Mouse (Mus musculus) small intestine, adult 2 months (tissue): ENCODE results near the gene Wbp1l. TPM values are rescaled to one million over a fixed set of nuclear protein-coding genes. Genes with fewer than 3 reads are reported as not detected.

Experiments used
- H3K27ac ChIP-seq: fragments of 200-500 bp; 2 replicates; pipeline ENCODE4 v1.5.1; 2012; ENCODE audit warnings: low read depth, low read length, control low read depth, inconsistent platforms; ENCODE audit not compliant: insufficient read depth
- H3K27me3 ChIP-seq: fragments of 200-500 bp; 2 replicates; pipeline ENCODE4 v1.6.1; 2012; ENCODE audit warnings: mild to moderate bottlenecking, moderate library complexity, low read length, inconsistent platforms; ENCODE audit not compliant: control insufficient read depth, insufficient read depth
- H3K36me3 ChIP-seq: fragments of 200-500 bp; 2 replicates; pipeline ENCODE4 v1.6.1; 2012; ENCODE audit warnings: mild to moderate bottlenecking, low read length, control low read depth, inconsistent platforms; ENCODE audit not compliant: control insufficient read depth, insufficient read depth
- H3K4me1 ChIP-seq: fragments of 200-500 bp; 2 replicates; pipeline ENCODE4 v1.6.1; 2012; ENCODE audit warnings: low read length, inconsistent platforms, mixed read lengths; ENCODE audit not compliant: control insufficient read depth, insufficient read depth, insufficient read length
- H3K4me3 ChIP-seq: fragments of 200-500 bp; 2 replicates; pipeline ENCODE4 v1.5.1; 2012; ENCODE audit warnings: low read depth, mild to moderate bottlenecking, control low read depth, inconsistent platforms, low read length, moderate library complexity
- CTCF ChIP-seq: fragments of 200-500 bp; IDR thresholded peaks from 2 replicates; pipeline ENCODE4 v1.5.1; 2012; ENCODE audit warnings: low read depth, mild to moderate bottlenecking, control low read depth, inconsistent platforms, low read length, moderate library complexity, mixed read lengths; ENCODE audit not compliant: insufficient replicate concordance, insufficient read length; ENCODE audit errors: extremely low read depth
- POLR2A ChIP-seq: fragments of 200-500 bp; IDR thresholded peaks from 2 replicates; pipeline ENCODE4 v1.6.1; 2012; ENCODE audit warnings: low read depth, mild to moderate bottlenecking, control low read depth, inconsistent platforms, low read length, moderate library complexity
- WGBS: fragments of 180-500 bp; shearing (Covaris S2); methylation state at CpG from one replicate; pipeline ENCODE4 v1.1.7; 2018; 5-methylcytosine and 5-hydroxymethylcytosine counted together
- polyA plus RNA-seq: library from polyadenylated mRNA; depleted of rRNA; stranded (reverse); fragments of >200 nt; gene quantifications from 2 replicates; pipeline ENCODE4 v1.2.3, GENCODE M21; 2012

The Wbp1l gene
- polyA plus RNA-seq, 1 experiment, result 42.4 TPM

GRCm38 (mm10) chr19:46621236-46622183, 22.6 kb downstream of the Wbp1l start:
- 77% methylated on average over 19 of the region's 19 CpGs for WGBS
- H3K27ac ChIP-seq, result no peak overlapping the region
- TF ChIP-seq POLR2A (no peak), CTCF (no peak)
- H3K27me3 ChIP-seq, result no peaks in the 10 kb centered on the region
- no peak overlapping the region for H3K4me3 ChIP-seq
- H3K4me1 ChIP-seq, result peaks cover 2% of the 10 kb centered on the region; the same call in 1 of the 2 replicates
- H3K36me3 ChIP-seq, result peaks cover 5% of the 10 kb centered on the region; the same call in 1 of the 2 replicates

GRCm38 (mm10) chr19:46622659-46623193, 23.8 kb downstream of the Wbp1l start:
- TF ChIP-seq CTCF (no peak), POLR2A (no peak)
- 64% methylated on average over 12 of the region's 12 CpGs for WGBS
- peak overlapping the region; percentile 38 for H3K27ac ChIP-seq
- peaks cover 2% of the 10 kb centered on the region; the same call in 1 of the 2 replicates for H3K4me1 ChIP-seq
- peaks cover 5% of the 10 kb centered on the region; the same call in 1 of the 2 replicates for H3K36me3 ChIP-seq
- H3K4me3 ChIP-seq, result no peak overlapping the region
- H3K27me3 ChIP-seq, result no peaks in the 10 kb centered on the region

GRCm38 (mm10) chr19:46623194-46623667, 24.3 kb downstream of the Wbp1l start:
- H3K27ac ChIP-seq, result peak overlapping the region; percentile 39
- WGBS, result 60% methylated on average over 16 of the region's 16 CpGs
- TF ChIP-seq CTCF, result no peak
- no peak for TF ChIP-seq POLR2A
- H3K27me3 ChIP-seq, result no peaks in the 10 kb centered on the region
- H3K36me3 ChIP-seq, result peaks cover 6% of the 10 kb centered on the region
- H3K4me1 ChIP-seq, result peaks cover 2% of the 10 kb centered on the region; the same call in 1 of the 2 replicates
- peak overlapping the region; percentile 42 for H3K4me3 ChIP-seq

GRCm38 (mm10) chr19:46623790-46624772, 25.2 kb downstream of the Wbp1l start:
- WGBS, result 73% methylated on average over 19 of the region's 19 CpGs
- peak overlapping the region; percentile 39; the same call in 1 of the 2 replicates for H3K27ac ChIP-seq
- no peak for TF ChIP-seq POLR2A
- TF ChIP-seq CTCF, result no peak
- peak overlapping the region; percentile 41 for H3K4me3 ChIP-seq
- peaks cover 5% of the 10 kb centered on the region for H3K36me3 ChIP-seq
- H3K27me3 ChIP-seq, result no peaks in the 10 kb centered on the region
- H3K4me1 ChIP-seq, result peaks cover 2% of the 10 kb centered on the region; the same call in 1 of the 2 replicates

GRCm38 (mm10) chr19:46625015-46625414, 26.1 kb downstream of the Wbp1l start:
- Histone ChIP-seq H3K36me3 (peaks cover 5% of the 10 kb centered on the region), H3K27me3 (no peaks in the 10 kb centered on the region), H3K27ac (no peak overlapping the region), H3K4me3 (no peak overlapping the region), H3K4me1 (peaks cover 2% of the 10 kb centered on the region; the same call in 1 of the 2 replicates)
- no peak for TF ChIP-seq CTCF
- no peak for TF ChIP-seq POLR2A
- 93% methylated on average over 12 of the region's 12 CpGs for WGBS

GRCm38 (mm10) chr19:46625519-46625918, 26.6 kb downstream of the Wbp1l start:
- Histone ChIP-seq H3K27ac (no peak overlapping the region), H3K4me3 (no peak overlapping the region), H3K27me3 (no peaks in the 10 kb centered on the region), H3K36me3 (peaks cover 5% of the 10 kb centered on the region), H3K4me1 (peaks cover 2% of the 10 kb centered on the region; the same call in 1 of the 2 replicates)
- WGBS, result 76% methylated on average over 10 of the region's 10 CpGs
- TF ChIP-seq POLR2A, result no peak
- no peak for TF ChIP-seq CTCF
